Mouse (Mus musculus) cerebellum, adult 2 months (tissue): Measurements from ENCODE around the gene Ap1g2.

ENCODE experiments used
- CTCF ChIP-seq: fragments of 200-500 bp; IDR thresholded peaks from 2 replicates; pipeline ENCODE4 v1.5.1; 2011; ENCODE audit warnings: low read depth, mild to moderate bottlenecking, control low read depth, low read length, moderate library complexity, borderline replicate concordance; ENCODE audit not compliant: insufficient read depth
- POLR2A ChIP-seq: fragments of 200-500 bp; IDR thresholded peaks from 2 replicates; pipeline ENCODE4 v1.6.1; 2011; ENCODE audit warnings: low read length, control low read depth, borderline replicate concordance; ENCODE audit not compliant: insufficient read depth

DNA sequence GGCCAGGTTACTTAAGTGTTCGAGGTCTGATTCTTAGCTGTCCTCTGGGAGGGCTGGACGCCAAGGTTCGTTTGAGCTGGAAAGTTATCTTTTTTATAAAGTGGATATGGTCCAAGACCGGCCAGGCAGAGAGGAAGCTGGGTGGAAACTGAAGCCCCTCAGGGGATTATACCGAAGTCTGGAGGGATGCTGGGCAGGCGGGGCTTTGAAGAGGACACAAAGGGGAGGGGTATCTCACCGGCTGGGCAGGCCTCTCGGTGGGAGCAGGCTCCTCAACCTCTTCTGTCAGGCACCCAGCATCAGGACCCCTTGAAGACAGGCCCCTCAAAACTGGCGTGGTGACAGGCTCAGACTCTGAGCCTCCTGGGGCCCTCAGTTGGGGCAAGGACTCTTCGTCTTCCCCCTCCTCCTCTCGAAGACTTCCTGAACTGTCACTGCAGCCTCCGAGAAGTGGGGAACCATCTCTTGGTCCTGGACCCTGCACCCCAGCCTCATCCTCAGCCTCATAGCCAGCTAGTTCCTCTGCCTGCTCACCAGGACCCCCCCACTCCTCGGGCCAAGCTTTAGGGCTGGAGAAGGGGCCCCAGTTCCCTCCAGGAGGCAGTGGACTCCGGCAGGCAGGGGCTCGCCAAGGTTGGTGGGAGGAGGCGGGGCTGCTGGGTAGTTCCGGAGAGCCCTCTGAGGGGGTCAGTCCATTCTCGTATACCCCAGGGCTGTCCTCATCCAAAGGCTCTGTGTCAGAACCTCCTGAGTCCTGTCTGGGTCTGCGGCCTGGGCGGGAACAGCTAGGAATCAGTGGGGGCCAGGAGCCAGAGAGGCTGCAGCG, 2.9 kb upstream of the Ap1g2 start:
- no peak for TF ChIP-seq POLR2A
- TF ChIP-seq CTCF: no peak
